Mouse (Mus musculus): ENCODE data around the gene Pik3r6. TPM values are rescaled to one million over a fixed set of nuclear protein-coding genes. Genes with fewer than 3 reads are reported as not detected.

The Pik3r6 gene
- polyA plus RNA-seq, 1 experiment from 2014 or later, result 1.6 TPM

GRCm38 (mm10) chr11:68486093-68486492, 16.7 kb upstream of the Pik3r6 start:
- DNase-seq (ENCODE audit: low spot score), result no peak

GRCm38 (mm10) chr11:68487720-68488119, 15.1 kb upstream of the Pik3r6 start:
- no peak for DNase-seq (ENCODE audit: low spot score)

DNA sequence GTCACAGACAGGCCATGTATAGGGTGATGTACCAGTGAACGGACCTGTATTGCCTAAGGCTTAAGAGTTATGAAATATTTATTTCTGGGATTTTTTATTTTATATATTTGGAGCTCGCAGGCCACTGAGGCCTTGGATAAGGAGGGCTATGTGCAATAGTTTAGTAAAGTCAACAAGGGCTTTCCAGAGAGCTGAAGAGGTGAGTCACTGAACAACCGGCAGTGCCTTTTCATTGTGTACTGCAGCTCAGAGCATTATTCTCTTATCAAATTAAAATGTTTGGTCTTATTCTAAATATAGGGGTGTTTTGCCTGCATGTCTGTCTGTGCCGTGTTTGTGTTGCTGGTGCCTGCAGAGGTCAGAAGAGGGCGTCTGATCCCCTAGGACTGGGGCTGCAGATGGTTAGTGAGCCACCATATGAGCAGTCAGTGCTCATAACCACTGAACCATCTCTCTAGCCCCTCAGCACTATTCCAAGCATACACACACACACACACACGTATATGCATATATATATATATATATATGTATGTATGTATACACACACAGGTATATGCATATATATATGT, 14.5 kb upstream of the Pik3r6 start:
- DNase-seq (ENCODE audit: low spot score), result no peak

GRCm38 (mm10) chr11:68489236-68489635, 13.6 kb upstream of the Pik3r6 start:
- no peak for DNase-seq (ENCODE audit: low spot score)

GRCm38 (mm10) chr11:68492592-68492991, 10.2 kb upstream of the Pik3r6 start:
- no peak for DNase-seq (ENCODE audit: low spot score)

DNA sequence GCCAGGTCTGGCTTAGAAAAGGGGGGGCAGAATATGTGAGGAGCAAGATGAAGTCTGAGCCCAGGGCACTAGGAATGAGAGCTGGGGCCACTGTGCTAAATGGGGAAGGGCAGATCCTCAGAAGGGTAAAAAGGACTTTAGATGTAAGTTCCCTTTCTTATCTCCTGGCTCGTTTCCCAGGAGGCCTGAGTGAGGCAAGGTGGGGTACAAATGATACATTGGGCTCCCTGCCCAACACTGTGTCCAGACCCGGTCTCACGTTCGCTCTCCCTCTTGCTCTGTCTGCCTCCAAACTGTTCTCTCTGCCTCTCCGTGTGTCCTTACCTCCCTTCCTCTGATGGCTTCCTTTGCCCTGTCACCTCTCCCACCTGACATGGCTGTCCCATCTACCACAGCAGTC, 9.1 kb upstream of the Pik3r6 start:
- no peak for DNase-seq (ENCODE audit: low spot score)

DNA sequence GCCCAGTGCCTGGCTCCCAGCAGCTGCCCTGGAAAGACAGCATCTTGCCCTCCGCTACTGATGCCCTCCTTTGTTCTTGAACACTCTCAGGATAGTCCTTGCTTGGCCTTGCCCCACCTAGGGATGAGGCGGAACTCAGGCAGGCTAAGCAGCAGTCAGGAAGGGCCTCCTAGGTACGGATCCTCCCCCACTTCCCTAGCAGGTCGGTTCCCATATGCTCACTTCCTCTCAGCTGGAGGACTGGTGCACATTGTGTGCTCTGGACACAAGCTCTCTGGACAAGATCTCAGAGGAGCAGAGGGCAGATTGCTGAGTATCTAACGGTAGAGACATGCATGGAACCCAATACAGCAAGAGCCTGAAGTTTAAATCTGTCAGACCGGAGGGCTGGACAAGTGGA, 5.7 kb upstream of the Pik3r6 start:
- no peak for DNase-seq (ENCODE audit: low spot score)

GRCm38 (mm10) chr11:68498517-68498916, 4.3 kb upstream of the Pik3r6 start:
- DNase-seq (ENCODE audit: low spot score), result no peak

- DNase-seq (ENCODE audit: low spot score), result no peak
These were observed 3.7 kb upstream of the Pik3r6 start for GRCm38 (mm10) chr11:68498999-68499699.

DNA sequence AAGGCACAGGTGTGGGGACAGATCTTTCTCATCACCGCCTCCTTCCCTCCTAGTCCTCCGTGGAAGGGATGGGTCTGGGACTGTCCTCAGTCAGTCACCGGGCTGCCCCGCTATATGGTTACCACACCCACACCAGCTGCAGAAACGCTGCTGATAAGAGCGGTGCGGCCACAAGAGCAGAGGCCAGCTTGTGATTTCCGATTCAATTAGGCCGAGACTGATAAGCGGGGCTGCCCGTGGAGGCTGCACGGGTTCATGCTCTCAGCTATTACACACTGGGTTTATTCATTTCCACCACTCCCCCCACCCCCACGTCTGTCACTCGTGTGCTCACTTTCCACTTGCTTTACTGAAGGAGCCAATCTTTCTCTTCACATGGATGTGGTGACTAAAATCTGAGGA, 1.9 kb upstream of the Pik3r6 start:
- no peak for DNase-seq (ENCODE audit: low spot score)

- no peak for DNase-seq (ENCODE audit: low spot score)
These were observed 411 bp upstream of the Pik3r6 start for GRCm38 (mm10) chr11:68502408-68502807.

- no peak for DNase-seq (ENCODE audit: low spot score)
These were observed 2.1 kb downstream of the Pik3r6 start for GRCm38 (mm10) chr11:68504913-68505312.

DNA sequence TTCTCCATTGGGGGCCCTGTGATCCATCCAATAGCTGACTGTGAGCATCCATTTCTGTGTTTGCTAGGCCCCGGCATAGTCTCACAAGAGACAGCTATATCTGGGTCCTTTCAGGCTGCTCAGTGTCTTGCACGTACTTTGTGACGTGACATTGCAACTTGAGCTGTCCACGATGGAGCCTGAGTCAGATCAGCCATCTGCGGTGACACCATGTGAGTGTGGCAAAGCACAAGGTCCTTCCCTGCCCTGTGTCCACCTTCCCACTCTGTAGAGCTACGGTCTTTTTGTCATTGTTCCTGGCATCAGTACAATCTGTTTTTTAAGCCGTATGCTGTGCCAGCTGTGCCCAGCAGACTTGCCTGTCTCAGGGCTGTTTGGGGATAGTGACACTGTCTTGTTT, 4.4 kb downstream of the Pik3r6 start:
- DNase-seq (ENCODE audit: low spot score), result no peak

DNA sequence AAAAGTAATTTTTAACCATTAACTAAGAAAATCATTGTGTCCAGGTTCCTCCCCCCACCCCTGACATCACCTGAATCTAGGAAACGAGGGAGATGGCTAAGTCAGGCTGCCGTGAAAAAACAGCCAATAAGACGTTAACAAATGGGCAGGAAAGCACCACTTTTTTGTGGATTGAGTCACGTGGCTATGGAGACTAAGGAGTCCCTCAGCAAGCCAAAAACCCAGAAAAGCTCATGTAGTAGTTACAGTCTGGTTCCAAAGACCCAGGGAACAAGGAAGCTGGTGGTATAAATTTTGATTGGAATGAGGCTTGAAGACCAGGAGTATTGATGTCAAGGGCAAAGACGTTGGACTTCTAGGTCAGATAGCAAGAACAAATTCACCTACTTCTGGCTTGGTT, 5.8 kb downstream of the Pik3r6 start:
- no peak for DNase-seq (ENCODE audit: low spot score)

- DNase-seq (ENCODE audit: low spot score), result no peak
These were observed 6.4 kb downstream of the Pik3r6 start for GRCm38 (mm10) chr11:68509194-68509593.

DNA sequence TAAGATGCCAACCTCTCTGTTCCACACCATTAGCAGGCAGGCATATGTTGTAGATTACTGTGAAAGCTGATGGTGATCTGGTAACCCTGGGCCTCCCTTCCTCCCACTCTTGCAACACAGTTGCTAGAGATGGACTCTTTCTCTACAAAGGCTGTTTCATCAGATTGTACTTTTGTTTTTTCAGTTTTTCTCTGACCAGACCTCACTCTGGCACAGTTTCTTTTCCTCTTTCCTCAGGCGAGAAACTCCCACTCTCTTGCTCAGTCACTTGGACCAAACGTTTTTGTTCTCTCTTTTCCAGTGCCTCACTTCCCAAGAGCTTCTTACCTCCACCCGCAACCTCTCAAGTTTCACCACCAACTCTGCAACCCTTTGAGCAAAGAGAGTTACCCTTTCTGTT, 11.2 kb downstream of the Pik3r6 start:
- no peak for DNase-seq (ENCODE audit: low spot score)

DNA sequence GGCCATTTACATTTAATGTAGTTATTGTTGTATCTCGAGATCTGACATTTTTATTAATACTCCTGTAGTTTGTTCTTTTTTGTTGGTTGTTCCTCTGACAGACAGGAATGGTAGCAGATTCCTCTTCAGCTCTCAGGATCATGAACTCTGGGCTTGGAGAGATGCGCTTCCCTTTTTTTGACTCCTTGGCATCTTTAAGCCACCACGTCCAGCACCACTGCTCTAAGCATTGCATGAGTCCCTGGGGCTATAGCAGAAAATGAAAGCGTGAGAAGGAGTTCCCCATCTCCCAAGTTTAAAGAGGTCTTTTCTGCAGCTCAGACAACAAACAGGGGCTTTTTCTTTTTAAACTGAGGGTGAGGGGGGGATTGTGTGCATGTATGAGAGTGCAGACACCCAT, 16.5 kb downstream of the Pik3r6 start:
- no peak for DNase-seq (ENCODE audit: low spot score)

DNA sequence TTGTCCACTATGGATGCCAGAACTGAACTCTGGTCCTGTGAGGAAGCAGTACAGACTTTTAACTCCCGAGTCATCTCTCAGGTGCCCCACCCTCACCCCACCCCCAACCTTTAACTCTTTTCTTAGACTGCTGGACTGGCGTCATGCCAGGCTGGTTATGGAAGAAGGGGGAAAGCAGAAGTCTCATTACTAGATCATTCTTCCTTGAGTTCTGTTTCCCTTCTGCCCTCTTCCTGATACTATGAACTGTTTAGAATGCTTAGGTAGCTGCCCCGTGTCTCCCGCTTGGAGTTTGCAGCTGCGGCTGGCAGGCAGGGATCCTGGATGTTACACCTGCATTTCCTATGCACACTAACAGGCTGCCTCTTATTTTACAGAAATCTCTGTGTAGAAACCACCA, 17.0 kb downstream of the Pik3r6 start:
- no peak for DNase-seq (ENCODE audit: low spot score)

- no peak for DNase-seq (ENCODE audit: low spot score)
These were observed 17.6 kb downstream of the Pik3r6 start for GRCm38 (mm10) chr11:68520439-68520838.

DNA sequence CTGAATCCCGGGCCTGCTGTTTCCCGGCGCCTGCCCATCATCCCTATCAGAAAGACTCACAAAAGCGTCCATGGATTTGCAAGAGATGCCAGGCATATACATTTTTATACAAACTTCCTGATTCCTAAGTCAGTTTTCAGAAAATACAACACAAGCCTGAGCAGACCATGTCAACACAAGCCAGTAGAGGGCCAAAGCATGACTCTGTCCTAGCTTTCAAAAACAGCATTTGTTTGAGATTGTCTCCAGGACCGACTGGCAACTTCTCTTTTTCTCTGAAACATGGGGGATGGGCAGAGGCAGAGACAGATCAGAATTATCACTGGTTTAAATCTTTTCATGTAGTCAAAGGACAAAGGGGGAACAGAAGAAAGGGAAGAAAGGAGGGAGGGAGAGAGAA, 18.5 kb downstream of the Pik3r6 start:
- DNase-seq (ENCODE audit: low spot score), result no peak

GRCm38 (mm10) chr11:68526441-68526840, 23.6 kb downstream of the Pik3r6 start:
- no peak for DNase-seq (ENCODE audit: low spot score)

DNA sequence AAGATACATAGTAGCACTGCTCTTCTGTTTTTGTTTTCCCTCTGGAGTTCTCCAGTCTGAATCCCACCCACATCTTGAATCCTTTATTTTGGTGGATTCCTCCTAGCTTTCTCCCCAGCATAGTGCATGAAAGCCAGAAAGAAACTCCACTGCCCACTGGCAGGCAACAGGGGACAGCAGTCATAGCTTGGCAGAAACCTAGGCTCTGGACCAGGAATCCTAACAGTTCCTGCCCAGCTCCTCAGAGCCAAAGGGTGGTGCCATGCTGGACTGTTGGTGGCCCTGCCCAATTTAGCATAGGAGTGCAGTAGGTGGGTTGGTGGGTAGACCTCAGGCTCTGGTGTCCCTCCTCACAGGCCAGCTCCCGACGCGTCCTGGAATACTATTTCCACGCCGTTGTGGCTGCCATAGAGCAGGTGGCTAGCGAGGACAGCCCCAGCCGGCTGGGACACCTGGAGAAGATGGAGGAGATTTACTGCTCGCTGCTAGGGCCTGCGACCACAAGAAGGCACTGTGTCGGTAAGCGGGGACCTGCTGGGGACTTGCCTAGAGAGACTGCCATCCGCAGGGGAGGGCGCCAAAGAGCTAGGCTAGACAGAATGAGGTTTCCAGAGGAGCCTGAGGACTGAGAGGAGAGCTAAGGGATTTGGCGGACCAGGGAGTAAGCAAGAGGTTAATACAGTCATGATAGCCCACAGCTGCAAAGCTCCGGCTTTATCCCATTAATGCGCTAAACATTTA, 28.4 kb downstream of the Pik3r6 start:
- peak; percentile 65 for DNase-seq (ENCODE audit: low spot score)

Data from thymus, postnatal 0 days (tissue).